Mouse (Mus musculus) erythroid progenitor cell, adult 5-6 weeks (primary cell): ENCODE results near the gene Gm34653. TPM values are rescaled to one million over a fixed set of nuclear protein-coding genes. Genes with fewer than 3 reads are reported as not detected.
"Not testable (repeated sequence)": the region's sequence is repeated elsewhere in the genome, so short reads cannot be mapped to it uniquely, and the experiment has no call there.

Experiments used
- ATAC-seq: replicated peaks from 2 replicates; pipeline ENCODE4 v1.8.0; 2016; ENCODE audit warnings: moderate number of reproducible peaks, mild to moderate bottlenecking, moderate TSS enrichment, inconsistent platforms; ENCODE audit not compliant: poor library complexity, low FRiP score, severe bottlenecking
- total RNA-seq, 2 experiments: library from RNA; stranded (forward) in 1 of 2; stranded (reverse) in 1 of 2; fragments of 150-400 nt in 1 of 2; fragments of 186-747, 209-891 nt in 1 of 2; gene quantifications; 2 replicates each; pipeline versions ENCODE4 v1.2.3 to v1.2.4; 2015 to 2017; ENCODE audit warnings: low replicate concordance in 2 of 2

Gm34653 gene
- total RNA-seq, 2 experiments from 2014 or later, result 1.3 TPM; not detected in 1

- ATAC-seq, result peak; percentile 65; the same call in 1 of the 2 replicates
Observed at GRCm38 (mm10) chr2:34810775-34811174, 22.0 kb upstream of the Gm34653 start.

- ATAC-seq, result no peak
Observed at GRCm38 (mm10) chr2:34812706-34813105, 20.1 kb upstream of the Gm34653 start.

GRCm38 (mm10) chr2:34815893-34816292 is 16.9 kb upstream of the Gm34653 start:
- peak; percentile 68; the same call in 1 of the 2 replicates for ATAC-seq

GRCm38 (mm10) chr2:34818492-34818891 is 14.3 kb upstream of the Gm34653 start:
- no peak for ATAC-seq

- ATAC-seq, result peak; percentile 97
Observed at GRCm38 (mm10) chr2:34825827-34826459, 6.9 kb upstream of the Gm34653 start, which contains the start of gene Fbxw2. Fbxw2 (minus strand) TSS chr2:34826311.

GRCm38 (mm10) chr2:34826460-34827231 is 6.2 kb upstream of the Gm34653 start:
- peak; percentile 54 for ATAC-seq

GRCm38 (mm10) chr2:34827591-34827990 is 5.2 kb upstream of the Gm34653 start:
- no peak for ATAC-seq

GRCm38 (mm10) chr2:34828026-34828425 is 4.8 kb upstream of the Gm34653 start:
- ATAC-seq, result no peak

- not testable (repeated sequence) for ATAC-seq
Observed at GRCm38 (mm10) chr2:34830066-34830465, 2.7 kb upstream of the Gm34653 start.

- no peak for ATAC-seq
Observed at GRCm38 (mm10) chr2:34833624-34834023, 817 bp downstream of the Gm34653 start.

- ATAC-seq, result no peak
Observed at GRCm38 (mm10) chr2:34835669-34836068, 2.9 kb downstream of the Gm34653 start.

GRCm38 (mm10) chr2:34840143-34840542 is 7.3 kb downstream of the Gm34653 start:
- ATAC-seq, result not testable (repeated sequence)

GRCm38 (mm10) chr2:34841706-34842105 is 8.9 kb downstream of the Gm34653 start:
- ATAC-seq, result no peak

- no peak for ATAC-seq
Observed at GRCm38 (mm10) chr2:34843211-34843939, 10.6 kb downstream of the Gm34653 start.

- no peak for ATAC-seq
Observed at GRCm38 (mm10) chr2:34847702-34848101, 14.9 kb downstream of the Gm34653 start.

GRCm38 (mm10) chr2:34855265-34855664 is 22.5 kb downstream of the Gm34653 start:
- 0 out of 2 replicates have a peak, but pooled peaks have one; percentile 36 for ATAC-seq

GRCm38 (mm10) chr2:34857728-34858127 is 24.9 kb downstream of the Gm34653 start:
- no peak for ATAC-seq

GRCm38 (mm10) chr2:34869680-34870079 is 36.9 kb downstream of the Gm34653 start:
- ATAC-seq, result peak; percentile 83

- ATAC-seq, result peak; percentile 89
Observed at GRCm38 (mm10) chr2:34870520-34871474, 38.0 kb downstream of the Gm34653 start.
